Mouse (Mus musculus) E14TG2a.4 (cell line): Measurements from ENCODE around the gene Usp35.

Experiments used
- CTCF ChIP-seq: conservative IDR thresholded peaks from 2 replicates; pipeline ENCODE4 v1.5.1; 2014; ENCODE audit warnings: low read length
- NANOG ChIP-seq: IDR thresholded peaks from 2 replicates; pipeline ENCODE4 v1.6.1; 2014; ENCODE audit warnings: borderline replicate concordance, low read length, mixed read lengths
- POU5F1 ChIP-seq: IDR thresholded peaks from 2 replicates; pipeline ENCODE4 v1.6.1; 2014; ENCODE audit warnings: low read length, borderline replicate concordance

DNA sequence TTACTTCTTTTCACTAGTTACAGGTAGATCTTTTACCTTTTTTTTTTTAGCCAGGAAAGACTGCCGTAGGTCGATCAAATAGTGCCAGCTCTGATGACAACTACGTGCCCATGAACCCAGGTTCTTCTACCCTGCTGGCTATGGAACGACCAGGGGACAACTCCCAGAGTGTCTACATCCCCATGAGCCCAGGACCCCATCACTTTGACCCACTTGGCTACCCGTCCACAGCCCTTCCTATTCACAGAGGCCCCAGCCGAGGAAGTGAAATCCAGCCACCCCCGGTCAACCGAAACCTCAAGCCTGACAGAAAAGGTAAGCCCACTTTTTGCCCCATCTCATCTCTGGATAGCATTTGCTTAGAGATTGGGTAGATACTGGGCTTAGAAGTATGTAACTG is 30.5 kb downstream of the Usp35 start:
- no peak for TF ChIP-seq CTCF
- TF ChIP-seq POU5F1: no peak
- TF ChIP-seq NANOG: no peak
